Comparison of ENCODE assay signal across 31 mouse cellular contexts in the genomic region with DNA sequence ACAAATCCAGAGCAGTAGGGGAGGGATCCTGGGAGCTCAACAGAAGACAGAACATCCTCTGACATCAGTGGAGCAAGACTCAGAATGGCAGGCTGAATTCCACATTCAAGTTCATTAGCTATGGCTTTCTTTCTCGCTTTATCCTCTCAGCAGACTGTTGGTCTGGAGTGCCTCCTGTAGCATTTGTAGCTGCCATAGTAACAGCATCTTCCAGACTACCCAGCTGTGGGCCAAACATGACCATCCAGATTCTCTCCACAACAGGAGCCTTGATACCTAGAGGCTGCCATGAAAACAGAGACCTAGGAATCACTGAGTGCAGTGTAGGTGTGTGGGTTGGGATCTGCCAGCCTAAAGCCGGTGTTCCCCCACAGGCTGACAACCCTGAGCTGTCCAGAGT. TPM values are rescaled to one million over a fixed set of nuclear protein-coding genes. Genes with fewer than 3 reads are reported as not detected.
"Had no signal": no experiment of that assay in that cellular context is flagged by ENCODE, and none has a peak within 500 bp of the region (broad histone marks: within the 10 kb centered on the region; RNA-seq: fewer than 3 reads in every experiment).

No protein-coding gene starts in this region.

- H3K4me3 ChIP-seq: embryonic facial prominence, embryonic 10.5 days; embryonic facial prominence, embryonic 12.5 days; embryonic facial prominence, embryonic 13.5 days; embryonic facial prominence, embryonic 15.5 days; erythroblast, embryonic 14.5 days; forebrain, embryonic 10.5 days; forebrain, embryonic 12.5 days; forebrain, embryonic 13.5 days; forebrain, embryonic 15.5 days; gastrocnemius, adult 2 months had no signal

- H3K36me3 ChIP-seq: embryonic facial prominence, embryonic 10.5 days; embryonic facial prominence, embryonic 12.5 days; embryonic facial prominence, embryonic 13.5 days; embryonic facial prominence, embryonic 15.5 days; forebrain, embryonic 10.5 days; forebrain, embryonic 12.5 days; forebrain, embryonic 15.5 days had no signal

- H3K27ac ChIP-seq: embryonic facial prominence, embryonic 10.5 days; embryonic facial prominence, embryonic 12.5 days; embryonic facial prominence, embryonic 13.5 days; embryonic facial prominence, embryonic 15.5 days; forebrain, embryonic 10.5 days; forebrain, embryonic 12.5 days; forebrain, embryonic 13.5 days; gastrocnemius, adult 2 months had no signal

- H3K9ac ChIP-seq: embryonic facial prominence, embryonic 12.5 days; embryonic facial prominence, embryonic 13.5 days; embryonic facial prominence, embryonic 15.5 days; forebrain, embryonic 12.5 days; forebrain, embryonic 13.5 days; forebrain, embryonic 15.5 days; forebrain, postnatal 0 days had no signal

- H3K9me3 ChIP-seq: embryonic facial prominence, embryonic 10.5 days; embryonic facial prominence, embryonic 12.5 days; embryonic facial prominence, embryonic 13.5 days; embryonic facial prominence, embryonic 15.5 days; forebrain, embryonic 10.5 days; forebrain, embryonic 12.5 days; forebrain, embryonic 13.5 days; forebrain, embryonic 15.5 days had no signal

- H3K27me3 ChIP-seq: embryonic facial prominence, embryonic 12.5 days; embryonic facial prominence, embryonic 13.5 days; embryonic facial prominence, embryonic 15.5 days; forebrain, embryonic 12.5 days; forebrain, embryonic 13.5 days; forebrain, embryonic 15.5 days had no signal

- H3K4me1 ChIP-seq: embryonic facial prominence, embryonic 15.5 days had no signal

- DNase-seq: cerebellum, adult 18-20 months; cerebellum, adult 2 months; cerebellum, adult 8-10 months; cerebellum, adult 9-10 months; cerebellum, adult 9-11 months; cerebellum, postnatal 10 days; cerebellum, postnatal 14 days; cerebellum, postnatal 25 days; cerebellum, postnatal 36 days; embryo, embryonic 11 days; forebrain, postnatal 0 days; gastrocnemius, adult 2 months; gastrocnemius, postnatal 10 days; gastrocnemius, postnatal 14 days; gastrocnemius, postnatal 25 days; gastrocnemius, postnatal 36 days; heart, adult 18-20 months had no signal

RNA-seq across cellular contexts. Expression of gene Acox2, which starts 49.3 kb away (rescaled TPM):
- total RNA-seq: common myeloid progenitor, adult 5-6 weeks; granulocyte monocyte progenitor cell, adult 5-6 weeks had no signal
- polyA plus RNA-seq: embryonic facial prominence, embryonic 10.5 days; embryonic facial prominence, embryonic 11.5 days; embryonic facial prominence, embryonic 12.5 days; embryonic facial prominence, embryonic 13.5 days; erythroblast, embryonic 14.5 days; forebrain, embryonic 10.5 days; forebrain, embryonic 11.5 days; forebrain, embryonic 12.5 days; forebrain, embryonic 13.5 days; forebrain, embryonic 14.5 days; forebrain, embryonic 15.5 days had no signal
